Mouse (Mus musculus) B cell, adult 2 months (primary cell): ENCODE data around the gene Rbm38.

Experiments used
- DNase-seq, 2 experiments: peaks; one replicate each; pipeline ENCODE4 v3.0.0; 2022

Rbm38 gene

DNA sequence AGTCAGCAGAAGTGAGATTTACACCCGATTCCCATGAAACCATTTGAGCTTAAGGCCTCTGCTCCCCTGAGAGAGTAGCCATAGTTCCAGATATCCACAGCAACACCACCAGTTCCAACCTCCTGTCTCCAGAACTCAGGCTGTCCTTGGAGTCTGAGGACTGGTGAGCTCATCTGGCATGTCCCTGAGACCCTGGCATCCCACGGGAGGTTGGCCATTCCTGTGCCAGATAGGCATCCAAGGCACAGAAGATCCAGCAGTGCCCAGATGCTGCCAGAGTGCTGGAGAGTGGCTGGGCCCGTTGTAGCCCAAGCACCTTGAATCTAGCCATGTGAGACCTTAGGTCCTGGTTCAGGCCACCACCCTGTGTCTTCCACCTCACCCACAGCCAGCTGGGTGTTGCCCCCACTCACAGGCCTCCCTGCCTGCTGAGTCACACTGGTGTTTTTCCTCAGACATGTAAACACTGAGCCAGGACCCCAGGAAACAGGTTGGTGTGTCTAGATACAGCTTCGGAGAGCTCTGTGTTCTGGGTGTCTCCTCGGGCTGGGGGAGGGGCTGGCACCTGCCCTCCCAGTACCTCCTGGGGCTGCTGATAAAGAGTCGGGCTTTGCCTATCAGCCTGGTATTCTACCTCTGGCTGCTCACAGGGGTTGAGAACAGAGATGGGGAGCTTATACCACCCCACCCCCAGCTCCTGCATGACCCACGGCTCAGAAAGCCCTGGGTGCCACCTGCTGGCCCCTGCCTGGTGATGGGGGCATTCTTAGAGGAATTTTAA is 17.7 kb downstream of the Rbm38 start:
- no peak for DNase-seq

DNA sequence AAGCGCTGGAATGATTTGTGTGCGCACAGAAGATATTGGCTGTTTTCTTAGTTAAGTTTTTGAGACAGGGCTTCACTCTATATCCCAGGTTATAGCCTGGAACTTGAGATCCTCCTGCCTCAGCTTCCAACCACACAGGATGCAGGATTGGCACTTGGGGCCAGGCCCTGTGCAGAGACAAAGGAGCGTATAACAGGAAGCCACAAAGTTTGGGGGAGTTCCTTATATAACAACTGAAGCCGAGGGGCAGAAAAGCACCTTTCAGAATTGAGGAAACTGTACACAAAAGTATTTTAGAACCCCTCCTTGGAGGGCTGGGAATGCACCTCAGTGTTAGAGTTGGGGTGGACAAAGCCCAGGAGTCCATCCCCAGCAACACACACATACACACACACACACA is 18.7 kb downstream of the Rbm38 start:
- DNase-seq = no peak

DNA sequence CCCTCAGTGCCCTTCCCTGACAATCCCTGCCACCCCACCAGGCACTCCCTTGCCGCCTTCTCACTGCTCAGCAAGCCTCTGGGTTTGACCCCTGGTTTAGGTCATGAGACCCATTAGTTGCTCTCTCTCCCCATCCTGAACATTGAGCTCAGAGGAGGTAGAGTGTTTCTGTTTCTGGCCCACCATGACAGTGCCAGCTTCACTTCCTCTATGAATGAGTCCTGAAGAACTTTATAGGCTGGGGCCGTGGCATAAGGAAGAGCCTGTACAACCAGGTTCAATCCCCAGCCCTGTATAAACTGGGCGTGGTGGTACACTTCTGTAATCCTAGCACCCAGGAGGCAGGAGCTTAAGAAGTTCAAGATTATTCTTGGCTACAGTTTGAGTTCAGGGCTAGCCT is 20.5 kb downstream of the Rbm38 start:
- DNase-seq = no peak

DNA sequence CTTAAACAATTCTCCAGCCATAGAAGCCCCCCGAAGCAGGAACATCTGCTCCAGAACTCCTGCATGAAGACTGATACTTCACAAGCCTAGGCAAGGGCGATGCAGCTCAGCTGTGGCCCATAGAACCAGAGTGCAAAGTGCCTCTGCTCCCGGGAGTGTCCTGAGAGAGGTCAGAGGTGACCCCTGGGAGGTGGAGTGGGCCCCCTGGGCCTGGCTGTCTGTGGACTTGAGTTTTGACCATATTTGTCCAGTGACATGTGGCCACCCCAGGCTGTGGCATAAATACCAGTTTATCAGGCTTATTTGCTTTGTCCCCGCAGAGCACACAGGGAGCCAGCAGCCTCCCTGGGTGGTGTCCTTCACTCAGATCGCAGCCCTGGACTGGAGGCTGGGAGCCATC is 20.9 kb downstream of the Rbm38 start:
- no peak for DNase-seq

DNA sequence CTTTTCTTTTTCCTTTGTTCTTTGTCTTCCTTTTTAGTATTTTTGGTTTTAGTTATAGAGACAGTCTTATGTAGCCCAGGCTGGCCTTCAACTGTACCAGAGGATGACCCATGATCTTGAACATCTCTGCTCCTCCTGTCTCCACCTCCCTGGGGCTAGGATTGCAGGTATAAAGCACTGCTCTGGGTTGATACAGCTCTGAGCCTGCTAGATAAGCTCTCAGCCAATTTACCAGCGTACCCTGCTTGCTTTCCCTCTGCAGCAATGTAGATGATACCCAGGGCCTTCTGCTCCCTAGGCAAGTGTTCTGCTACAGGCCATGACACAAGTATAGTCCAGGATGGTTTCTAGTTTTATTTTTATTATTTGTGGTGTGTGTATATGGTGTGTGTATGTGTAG is 21.6 kb downstream of the Rbm38 start:
- DNase-seq = no peak

DNA sequence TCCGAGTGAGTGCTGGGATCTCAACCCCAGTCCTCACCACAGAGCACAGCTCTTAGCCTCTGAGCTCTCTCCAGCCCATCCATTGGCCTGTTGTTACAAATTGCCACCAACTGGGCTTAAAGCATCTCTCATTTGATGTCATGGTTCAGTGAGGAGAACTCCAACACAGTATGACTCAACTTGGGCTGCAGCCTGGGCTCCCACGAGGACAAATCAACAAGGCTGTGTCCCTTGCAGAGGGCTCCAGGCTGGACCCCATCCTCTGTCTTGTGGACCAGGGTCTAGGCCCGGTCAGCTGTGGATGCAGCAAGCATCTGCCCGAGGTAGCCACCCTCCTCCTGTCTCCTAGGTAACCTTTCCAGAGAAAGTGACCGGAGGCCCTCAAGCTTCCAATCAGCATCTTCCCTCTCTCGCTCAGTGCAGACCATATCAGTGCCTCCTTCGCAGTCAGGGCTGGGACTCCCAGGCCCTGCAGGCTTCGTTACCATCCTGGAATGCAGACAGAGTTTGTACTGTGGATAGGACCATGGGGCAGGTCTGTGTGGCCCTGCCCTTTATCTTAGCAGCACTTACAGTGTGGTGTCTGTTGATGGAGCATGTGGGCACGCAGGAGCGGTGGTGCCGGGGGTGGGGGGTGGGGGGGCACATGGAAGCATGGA is 22.3 kb downstream of the Rbm38 start:
- DNase-seq = no peak

DNA sequence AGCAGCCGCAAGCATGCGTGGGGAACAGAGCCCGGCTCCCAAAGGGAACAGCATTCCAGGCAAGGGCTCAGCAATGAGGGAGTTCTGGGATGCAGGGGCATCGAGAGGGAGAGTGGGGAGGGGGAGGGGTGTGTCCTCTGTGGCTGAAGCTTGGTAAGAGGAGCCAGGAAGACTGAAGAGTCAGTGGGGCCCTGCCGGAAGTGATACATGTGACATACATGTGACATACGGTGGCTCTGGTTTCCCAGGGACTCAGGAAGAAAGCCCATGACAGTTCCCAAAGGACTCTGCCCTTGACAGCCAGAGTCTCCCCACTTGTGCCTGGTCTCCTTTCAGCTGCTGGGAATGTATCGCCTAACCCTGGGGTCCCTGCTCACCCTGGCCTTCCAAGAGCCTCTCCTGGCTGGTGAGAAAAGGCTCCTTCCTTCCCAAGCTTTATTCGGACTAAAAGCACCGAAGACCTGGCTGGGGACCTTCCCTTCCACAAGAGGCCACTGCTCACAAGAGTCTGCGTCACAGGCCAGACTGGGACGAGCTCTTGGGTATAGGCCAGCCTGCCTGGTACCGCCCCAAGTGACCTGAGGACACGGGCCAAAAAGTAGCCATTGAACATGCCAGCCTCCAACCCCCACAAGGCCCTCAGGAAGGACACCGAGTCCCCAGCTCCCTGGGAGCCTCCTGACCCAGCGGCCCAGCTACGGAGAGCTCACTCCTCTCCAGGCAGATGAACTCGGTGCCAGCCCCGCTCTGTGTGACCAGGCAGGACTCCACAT is 24.1 kb downstream of the Rbm38 start:
- no peak for DNase-seq

DNA sequence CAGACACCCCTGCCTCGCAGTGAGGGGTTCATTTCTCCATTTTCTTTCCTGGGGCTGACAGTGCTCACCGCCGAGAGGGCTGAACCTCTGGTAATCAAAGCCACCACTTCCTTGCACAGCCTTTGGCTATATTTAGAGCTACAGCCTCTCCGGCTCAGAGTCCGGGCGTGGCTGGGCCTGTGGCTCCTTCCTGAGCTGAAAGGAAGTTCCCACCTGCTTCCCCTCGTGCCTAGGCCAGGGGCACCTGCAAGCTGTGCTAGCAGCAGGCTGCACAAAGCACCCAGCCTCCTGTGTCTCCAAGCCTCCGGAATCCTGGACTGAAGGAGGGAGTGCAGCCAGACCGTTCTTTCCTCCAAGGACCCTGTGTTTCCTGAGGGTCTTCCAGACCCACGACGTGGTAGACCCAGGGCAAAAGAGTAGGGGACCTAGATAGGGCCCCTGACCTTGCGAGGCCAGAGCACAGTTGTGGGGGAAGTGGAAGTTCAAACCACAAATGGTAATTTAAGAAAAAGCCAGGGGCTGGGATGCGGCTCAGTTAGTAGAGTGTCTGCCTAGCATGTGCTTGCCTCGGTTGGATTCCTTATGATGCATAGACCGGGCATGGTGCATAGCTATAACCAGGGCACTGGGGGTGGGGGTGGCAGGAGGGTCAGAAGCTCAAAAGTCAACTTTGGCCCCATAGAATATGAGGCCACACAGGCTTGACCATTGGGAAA is 26.4 kb downstream of the Rbm38 start:
- peak; percentile 70 to 73 for DNase-seq

DNA sequence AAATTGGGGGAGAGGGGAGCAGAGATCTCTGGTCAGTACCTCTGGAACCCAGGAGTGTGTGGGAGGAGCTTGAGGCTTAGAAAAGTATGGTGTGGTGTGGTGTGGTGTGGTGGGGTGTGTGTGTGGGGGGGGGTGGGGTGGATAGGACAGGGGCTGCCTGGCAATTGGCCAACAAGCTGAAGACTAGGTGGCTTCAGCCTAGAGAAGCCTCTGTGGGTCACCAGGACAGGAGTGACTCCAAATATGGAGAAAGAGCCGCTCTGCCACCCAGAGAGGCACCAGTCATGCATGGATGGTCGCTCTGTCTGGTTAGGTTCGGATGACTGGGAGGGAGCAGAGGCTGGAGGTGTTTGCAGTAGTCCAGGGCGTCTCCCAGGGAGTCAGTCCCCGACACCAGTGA is 27.2 kb downstream of the Rbm38 start:
- peak; percentile 28 to 36 for DNase-seq

DNA sequence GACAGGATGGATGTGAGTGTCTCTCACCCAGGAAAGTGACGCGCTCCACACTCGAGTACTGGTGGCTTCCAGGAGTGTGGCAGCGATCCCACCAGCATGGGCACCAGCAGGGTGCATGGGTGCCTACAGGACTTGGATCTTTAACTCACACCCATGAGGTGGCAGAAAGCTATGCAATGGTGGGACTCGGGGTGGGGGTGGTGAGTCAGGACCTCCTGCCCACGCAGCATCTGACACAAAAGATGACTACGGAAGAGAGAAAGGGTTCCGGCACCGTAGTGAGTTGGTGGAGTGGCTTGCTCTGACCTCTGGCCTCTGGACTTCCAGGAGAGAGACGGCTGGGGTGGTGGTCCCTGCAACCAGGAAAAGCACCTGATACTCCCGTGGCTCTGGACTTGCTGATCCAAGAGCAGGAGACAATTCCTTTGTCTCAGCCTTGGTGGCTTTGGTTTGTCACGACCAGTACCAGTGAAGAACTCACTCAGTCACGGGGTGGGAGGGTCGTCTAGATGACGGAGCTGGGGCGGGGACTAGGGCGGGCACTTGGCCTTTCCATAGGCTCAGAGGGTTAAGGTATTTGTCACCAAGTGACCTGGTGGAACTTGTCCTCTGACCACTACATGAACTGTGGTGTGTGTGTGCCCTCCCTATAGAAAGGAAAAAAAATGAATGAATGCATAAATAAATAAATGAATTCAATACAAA is 27.9 kb downstream of the Rbm38 start:
- DNase-seq = peak; percentile 0 to 1

DNA sequence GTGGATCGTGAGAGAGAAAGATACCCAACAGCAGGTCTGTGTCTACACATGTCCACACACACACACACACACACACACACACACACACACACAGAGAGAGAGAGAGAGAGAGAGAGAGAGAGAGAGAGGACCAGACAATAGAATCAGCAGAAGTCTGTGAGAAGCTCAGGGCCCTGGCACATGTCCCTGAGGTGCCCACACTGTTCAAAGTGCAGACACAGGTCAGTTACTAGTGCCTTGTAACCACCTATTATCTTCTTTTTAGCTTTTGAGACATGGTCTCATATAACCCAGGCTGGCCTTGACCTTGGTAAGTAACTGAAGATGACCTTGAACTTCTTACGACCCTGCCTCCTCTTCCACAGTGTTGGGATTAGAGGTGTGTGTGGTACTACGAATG is 28.9 kb downstream of the Rbm38 start:
- no peak for DNase-seq

DNA sequence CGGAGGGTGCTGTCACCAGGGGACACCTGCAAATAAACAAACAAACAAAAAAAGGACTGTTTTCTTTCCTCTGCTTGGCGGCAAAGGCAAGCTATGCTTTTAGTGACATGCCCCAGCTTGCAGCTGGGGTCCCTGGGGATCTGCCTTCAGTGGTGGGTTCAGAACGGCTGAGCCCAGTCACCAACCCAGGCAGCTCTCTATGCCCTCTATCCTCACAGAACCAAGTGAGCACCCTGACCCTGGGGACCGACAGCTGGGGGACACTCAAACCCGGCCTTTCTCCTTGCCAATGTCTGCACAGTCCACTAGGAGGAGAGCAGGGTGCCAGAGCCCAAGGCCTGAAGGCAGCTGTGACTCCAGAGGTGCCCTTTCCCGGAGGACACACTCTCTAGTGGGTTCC is 29.5 kb downstream of the Rbm38 start:
- peak; percentile 60 to 61 for DNase-seq

DNA sequence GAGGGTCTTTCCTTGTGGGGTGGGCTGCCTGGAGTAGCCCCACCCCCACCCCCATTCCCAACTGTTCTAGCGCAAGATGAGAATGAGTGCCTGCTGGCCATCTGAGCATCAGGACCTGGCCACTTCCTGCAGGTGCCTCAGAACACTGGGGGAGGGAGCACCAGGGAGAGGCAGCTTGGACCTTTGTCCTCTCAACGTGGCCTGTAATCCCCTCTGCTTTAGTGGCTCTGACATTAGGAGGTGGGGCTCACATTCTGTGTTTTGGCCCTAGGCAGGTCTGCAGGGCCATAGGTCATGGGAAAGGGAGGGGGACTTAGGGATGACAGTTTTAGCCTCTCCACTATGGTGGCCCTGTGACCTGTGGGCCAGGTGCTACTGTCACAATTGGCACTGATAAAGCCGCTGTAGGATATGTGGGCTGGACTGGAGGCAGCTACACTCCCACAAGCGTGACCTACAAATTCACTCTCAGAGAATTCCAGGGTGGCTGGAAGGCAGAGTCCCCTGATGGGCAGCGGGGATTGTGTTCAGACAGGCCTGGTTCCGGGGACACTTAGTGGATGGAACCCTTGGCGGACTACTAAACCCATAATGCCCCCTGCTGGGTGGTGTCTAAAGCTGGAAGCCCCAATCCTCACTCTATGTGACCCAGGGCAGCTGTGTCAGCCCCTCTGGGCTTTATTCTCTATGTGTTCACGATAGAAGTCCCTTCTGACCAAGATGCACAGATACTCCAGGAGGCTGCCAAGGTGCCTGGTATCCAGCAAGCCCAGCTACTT is 30.5 kb downstream of the Rbm38 start:
- DNase-seq = peak; percentile 10 to 29

DNA sequence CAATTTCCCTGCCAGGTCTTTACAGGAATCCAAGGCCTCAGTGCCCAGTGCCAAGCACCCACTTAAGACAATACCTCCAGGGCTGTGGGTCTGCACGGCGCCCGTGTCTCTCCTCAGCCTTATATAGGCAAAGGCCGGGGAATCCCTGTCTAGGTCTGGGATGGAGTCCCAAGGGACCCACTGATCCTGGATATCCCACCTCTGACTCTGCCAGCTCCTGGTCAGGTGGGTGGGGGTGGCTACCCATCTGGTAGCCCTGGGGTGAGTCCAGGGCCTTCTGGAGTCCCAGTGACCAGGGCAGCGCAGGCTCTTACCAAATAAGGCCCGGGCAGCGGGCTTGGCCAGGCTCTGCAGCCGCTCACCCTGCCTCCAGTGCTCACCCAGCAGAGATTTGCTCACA is 32.6 kb downstream of the Rbm38 start:
- no peak for DNase-seq

DNA sequence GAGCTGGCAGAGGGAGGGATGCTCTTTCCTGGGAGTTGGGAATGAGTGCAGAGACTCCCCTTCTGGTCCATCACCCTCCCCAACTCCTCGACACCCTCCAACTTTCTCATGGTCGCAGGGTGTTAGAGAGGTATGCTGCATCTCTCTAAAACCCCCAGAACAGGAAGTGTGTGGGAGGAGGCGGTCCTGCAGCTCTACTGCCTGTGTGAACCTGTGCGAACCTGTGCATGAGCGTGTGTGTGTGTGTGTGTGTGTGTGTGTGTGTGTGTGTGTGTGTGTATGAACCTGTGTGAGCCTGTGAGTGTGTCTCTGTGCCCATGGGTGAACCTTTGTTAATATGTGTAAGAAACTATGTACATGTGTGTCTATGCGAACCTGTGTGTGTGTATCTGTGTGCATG is 33.5 kb downstream of the Rbm38 start:
- DNase-seq = peak; percentile 76 to 78

DNA sequence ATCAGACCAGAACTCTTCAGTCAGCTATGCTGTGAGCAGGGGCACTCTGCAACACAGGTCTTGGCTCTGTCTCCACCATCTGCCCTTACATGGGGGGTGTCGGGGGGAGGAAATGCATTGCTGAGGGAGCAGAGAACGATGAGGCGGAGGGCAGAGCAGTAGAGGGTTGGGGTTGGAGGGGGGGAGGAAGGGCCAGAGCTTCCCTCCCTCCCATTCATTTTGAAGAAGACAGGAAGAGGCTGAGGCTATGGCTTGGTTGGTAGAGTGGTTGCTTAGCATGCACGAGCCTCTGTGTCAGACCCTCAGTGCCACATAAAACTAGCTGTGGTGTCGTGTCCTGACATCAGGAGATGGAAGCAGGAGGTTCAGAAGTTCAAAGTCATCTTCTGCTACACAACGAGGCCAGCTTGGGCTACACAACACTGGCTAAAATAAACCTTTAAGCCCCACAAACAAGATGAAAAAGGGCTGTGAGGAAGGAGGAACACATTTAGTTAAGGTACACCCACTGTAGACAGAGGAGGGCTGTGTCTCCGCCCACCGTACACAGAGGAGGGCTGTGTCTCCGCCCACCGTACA is 36.1 kb downstream of the Rbm38 start:
- no peak for DNase-seq

DNA sequence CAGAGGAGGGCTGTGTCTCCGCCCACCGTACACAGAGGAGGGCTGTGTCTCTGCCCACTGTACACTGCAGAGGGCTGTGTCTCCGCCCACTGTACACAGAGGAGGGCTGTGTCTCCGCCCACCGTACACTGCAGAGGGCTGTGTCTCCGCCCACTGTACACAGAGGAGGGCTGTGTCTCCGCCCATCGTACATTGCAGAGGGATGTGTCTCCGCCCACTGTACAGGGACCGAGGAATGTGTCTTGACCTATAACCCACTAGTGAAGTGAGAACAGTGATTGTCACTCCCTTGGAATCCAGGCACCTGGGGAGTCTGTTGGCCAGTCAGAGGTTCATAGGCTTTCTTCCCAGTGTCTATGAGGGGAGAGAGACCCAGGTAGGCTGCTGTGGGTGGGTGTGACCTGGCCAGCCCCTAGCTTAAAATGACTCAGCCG is 36.6 kb downstream of the Rbm38 start:
- DNase-seq = no peak

DNA sequence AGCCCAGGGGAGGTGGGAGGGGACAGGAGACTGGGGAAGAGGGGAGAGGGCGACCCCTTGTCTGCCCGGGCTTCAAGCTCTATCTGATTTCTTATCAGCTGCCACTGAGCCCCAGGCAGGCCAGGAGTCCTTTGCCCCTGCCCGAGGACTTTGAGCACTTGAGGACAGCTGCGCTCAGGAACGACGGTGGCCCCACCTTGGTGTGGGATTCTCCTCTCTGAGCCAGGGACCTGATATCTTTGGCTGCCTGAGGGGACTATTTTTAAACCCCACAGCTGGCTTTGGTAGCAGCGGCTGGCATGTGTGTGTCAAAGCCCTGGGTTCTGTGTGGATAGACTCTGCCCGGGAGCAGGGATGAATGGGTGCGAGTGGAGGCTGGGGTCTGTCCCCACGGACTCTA is 37.3 kb downstream of the Rbm38 start:
- DNase-seq = no peak

DNA sequence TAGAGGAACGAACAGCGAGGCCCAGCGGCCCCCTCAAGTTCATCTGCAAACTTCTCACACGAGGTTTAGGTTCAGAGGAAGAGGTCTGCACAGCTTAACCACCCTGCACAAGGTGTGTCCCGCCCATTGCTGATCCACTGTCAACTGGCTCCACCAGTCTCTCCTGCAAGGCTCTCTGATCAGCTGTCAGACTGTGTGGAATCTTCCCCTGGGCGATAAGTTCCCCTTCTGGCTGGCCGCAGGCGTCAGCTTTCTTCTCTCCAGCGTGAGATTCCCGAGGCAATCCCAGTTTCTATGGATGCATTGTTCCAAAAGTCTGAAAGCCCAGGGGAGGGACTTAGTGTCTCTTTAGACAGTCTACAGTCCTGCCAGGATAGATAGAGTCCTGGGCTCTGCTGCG is 38.0 kb downstream of the Rbm38 start:
- DNase-seq = no peak

DNA sequence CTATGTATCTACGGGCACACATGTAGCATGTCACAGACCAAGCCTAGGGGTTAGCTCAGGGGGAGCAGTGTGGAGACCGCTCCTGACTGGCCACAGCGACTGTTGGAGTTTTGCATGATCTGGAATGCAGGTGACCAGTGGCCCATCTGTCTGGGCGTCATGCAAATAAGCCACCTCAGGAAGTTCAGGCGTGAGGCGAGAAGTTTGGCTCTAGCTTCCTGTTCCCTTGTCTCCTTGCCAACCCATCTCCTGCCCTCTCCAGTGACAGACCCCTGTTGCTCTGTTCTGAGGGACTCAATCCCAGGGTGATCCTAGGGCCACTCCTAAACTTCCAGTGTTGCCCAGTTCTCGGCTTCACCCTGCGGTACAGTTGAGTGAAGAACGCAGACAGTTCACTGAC is 40.2 kb downstream of the Rbm38 start:
- DNase-seq = peak in 1 of 2 experiments; percentile 38
